Mouse (Mus musculus): ENCODE data around the gene Hemk1.

Gene Hemk1

GRCm38 (mm10) chr9:107338172-107338883, at the start of gene Hemk1:
Hemk1 (minus strand) TSS chr9:107338350.
- 3% methylated on average over 30 of the region's 30 CpGs for whole genome bisulfite sequencing

- 74% methylated on average over 3 of the region's 3 CpGs for WGBS
Observed at GRCm38 (mm10) chr9:107387708-107388107, 49.6 kb upstream of the Hemk1 start.

- WGBS = 80% methylated on average over 3 of the region's 3 CpGs
Observed at GRCm38 (mm10) chr9:107386722-107387121, 48.6 kb upstream of the Hemk1 start.

GRCm38 (mm10) chr9:107384396-107384795, 46.2 kb upstream of the Hemk1 start:
- 59% methylated on average over 3 of the region's 3 CpGs for WGBS

- WGBS = 40% methylated on average over 8 of the region's 8 CpGs
Observed at GRCm38 (mm10) chr9:107381723-107382122, 43.6 kb upstream of the Hemk1 start.

- WGBS = 3% methylated on average over 35 of the region's 35 CpGs
Observed at GRCm38 (mm10) chr9:107377961-107378512, 39.9 kb upstream of the Hemk1 start.

- 57% methylated on average over 5 of the region's 5 CpGs for WGBS
Observed at GRCm38 (mm10) chr9:107375451-107375850, 37.3 kb upstream of the Hemk1 start.

- WGBS = 27% methylated on average over 8 of the region's 8 CpGs
Observed at GRCm38 (mm10) chr9:107374623-107375022, 36.5 kb upstream of the Hemk1 start.

GRCm38 (mm10) chr9:107372441-107372840, 34.3 kb upstream of the Hemk1 start:
- 47% methylated on average over 4 of the region's 4 CpGs for WGBS

- WGBS = 21% methylated on average over 4 of the region's 4 CpGs
Observed at GRCm38 (mm10) chr9:107370106-107370463, 31.9 kb upstream of the Hemk1 start.

- WGBS = 49% methylated on average over 10 of the region's 10 CpGs
Observed at GRCm38 (mm10) chr9:107369270-107370105, 31.3 kb upstream of the Hemk1 start.

- 100% methylated on average over 1 of the region's 1 CpGs for WGBS
Observed at GRCm38 (mm10) chr9:107368302-107368701, 30.2 kb upstream of the Hemk1 start.

GRCm38 (mm10) chr9:107366644-107367043, 28.5 kb upstream of the Hemk1 start:
- WGBS = 11% methylated on average over 3 of the region's 3 CpGs

GRCm38 (mm10) chr9:107360989-107361388, 22.8 kb upstream of the Hemk1 start:
- WGBS = 28% methylated on average over 3 of the region's 3 CpGs

- whole genome bisulfite sequencing = 18% methylated on average over 5 of the region's 5 CpGs
Observed at GRCm38 (mm10) chr9:107357651-107358050, 19.5 kb upstream of the Hemk1 start.

- WGBS = 53% methylated on average over 7 of the region's 7 CpGs
Observed at GRCm38 (mm10) chr9:107355870-107356765, 18.0 kb upstream of the Hemk1 start.

GRCm38 (mm10) chr9:107354826-107355225, 16.7 kb upstream of the Hemk1 start:
- 70% methylated on average over 1 of the region's 1 CpGs for WGBS

- 67% methylated on average over 7 of the region's 7 CpGs for WGBS
Observed at GRCm38 (mm10) chr9:107349321-107349720, 11.2 kb upstream of the Hemk1 start.

GRCm38 (mm10) chr9:107347586-107348183, 9.5 kb upstream of the Hemk1 start:
- WGBS = 74% methylated on average over 9 of the region's 9 CpGs

GRCm38 (mm10) chr9:107346081-107346480, 7.9 kb upstream of the Hemk1 start:
- WGBS = 85% methylated on average over 8 of the region's 8 CpGs

- WGBS = 76% methylated on average over 6 of the region's 6 CpGs
Observed at GRCm38 (mm10) chr9:107344027-107344426, 5.9 kb upstream of the Hemk1 start.
